Mouse (Mus musculus) lung, postnatal 10 days (tissue): ENCODE results near the gene Madd.
A peak's percentile ranks its signal among the peaks of the same experiment; 100 is the strongest.

Experiments
- DNase-seq: peaks from one replicate; pipeline ENCODE4 v3.0.0; 2021

Madd gene

DNA sequence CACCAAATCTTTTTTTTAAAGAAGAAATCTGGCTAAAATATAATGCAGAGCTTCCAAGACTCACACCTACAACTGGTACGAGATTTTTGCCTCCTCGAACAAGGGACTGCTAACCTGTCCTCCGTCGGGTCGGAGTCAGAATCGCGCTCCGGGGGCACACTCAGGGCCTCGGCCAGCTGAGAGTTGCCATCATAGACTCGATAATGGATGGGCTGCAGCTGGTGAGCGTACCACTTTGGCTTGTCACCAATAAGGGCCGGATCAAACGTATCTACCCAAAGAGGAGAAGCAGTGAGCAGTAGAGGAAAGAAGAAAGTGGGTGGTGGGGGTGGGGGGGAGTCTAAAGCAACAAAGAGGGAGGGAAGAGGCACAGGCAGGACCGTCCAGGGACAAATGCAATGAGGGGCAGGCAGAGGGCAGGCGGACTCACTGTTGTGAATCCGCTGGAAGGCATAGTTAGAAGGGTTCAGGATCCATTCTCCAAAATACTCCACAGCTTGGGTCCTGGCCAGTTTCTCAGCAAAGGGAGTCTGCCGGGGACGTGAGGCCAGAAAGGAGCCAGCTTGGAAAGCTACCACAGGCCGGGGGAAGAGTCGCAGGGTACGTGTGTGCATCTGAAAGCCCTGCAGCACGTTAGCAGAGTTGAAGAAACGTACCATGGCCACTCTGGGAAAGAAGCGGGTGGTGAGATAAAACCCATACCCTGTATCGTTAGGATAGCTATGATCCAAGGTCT, 13.9 kb downstream of the Madd start:
- DNase-seq: peak; percentile 43

GRCm38 (mm10) chr2:91167629-91168028, 16.0 kb downstream of the Madd start:
- no peak for DNase-seq

- no peak for DNase-seq
These were observed 18.6 kb downstream of the Madd start for GRCm38 (mm10) chr2:91164991-91165390.

GRCm38 (mm10) chr2:91163532-91163931, 20.1 kb downstream of the Madd start:
- DNase-seq: no peak

GRCm38 (mm10) chr2:91162952-91163351, 20.7 kb downstream of the Madd start:
- DNase-seq: no peak

DNA sequence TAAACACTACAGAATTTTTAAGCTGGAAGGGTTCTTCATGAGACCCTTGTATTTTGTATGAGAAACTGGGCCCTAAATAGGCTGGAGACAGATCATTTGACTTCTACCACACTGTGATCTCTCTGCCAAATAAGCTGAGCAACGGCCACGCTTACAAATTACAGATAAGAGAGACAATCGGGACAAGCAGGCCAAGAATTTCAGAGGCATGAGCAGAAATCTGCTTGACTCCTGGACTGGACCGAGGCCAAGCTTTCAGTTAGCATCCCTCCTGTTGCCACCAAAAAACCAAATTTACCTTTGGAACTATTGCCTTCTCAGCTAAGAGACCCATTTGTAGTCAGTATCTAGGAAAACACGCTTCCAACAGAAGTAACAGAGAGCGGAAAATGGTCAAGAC, 23.0 kb downstream of the Madd start:
- DNase-seq: peak; percentile 27

- DNase-seq: no peak
These were observed 26.5 kb downstream of the Madd start for GRCm38 (mm10) chr2:91157002-91157752.

DNA sequence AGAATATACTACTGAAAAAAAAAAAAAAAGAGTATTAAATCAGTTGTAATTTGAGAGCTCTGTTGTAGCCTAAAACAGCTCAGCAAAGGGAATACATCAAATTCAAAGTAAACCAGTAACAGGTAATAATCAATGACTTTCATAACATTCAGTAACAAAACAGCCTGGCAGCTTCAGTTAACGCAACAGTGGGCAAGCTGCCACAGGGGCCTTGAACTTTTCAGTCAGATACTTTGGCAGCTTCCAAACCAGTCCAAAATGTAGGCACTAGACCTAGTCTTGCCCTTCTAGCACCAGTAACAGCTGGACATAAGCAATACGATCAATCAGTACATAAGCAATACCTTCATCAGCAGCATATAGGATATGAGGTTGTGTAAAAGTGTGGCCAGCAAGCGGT, 29.5 kb downstream of the Madd start:
- no peak for DNase-seq

DNA sequence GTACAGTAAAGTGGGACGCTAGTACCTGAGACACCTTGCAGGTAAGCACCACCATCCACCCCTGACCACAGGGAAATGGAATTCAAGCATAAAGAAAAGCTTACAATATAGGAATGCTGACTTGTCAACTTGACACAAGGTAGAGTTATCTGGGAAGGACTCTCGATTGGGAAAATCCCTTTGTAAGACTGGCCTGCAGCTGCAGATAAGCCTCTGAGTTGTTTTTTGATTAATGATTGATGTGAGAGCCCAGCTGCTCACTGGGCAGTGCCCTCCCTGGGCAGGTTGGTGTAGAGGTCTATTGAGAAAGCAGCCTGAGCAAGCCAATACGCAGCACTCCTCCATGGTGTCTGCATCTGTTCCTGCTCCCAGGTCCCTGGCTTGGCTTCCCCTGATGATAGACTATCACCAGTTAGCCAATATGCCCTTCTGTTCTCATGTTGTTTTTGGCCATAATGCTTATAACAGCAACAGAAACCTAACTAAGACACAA, 30.7 kb downstream of the Madd start:
- DNase-seq: no peak

DNA sequence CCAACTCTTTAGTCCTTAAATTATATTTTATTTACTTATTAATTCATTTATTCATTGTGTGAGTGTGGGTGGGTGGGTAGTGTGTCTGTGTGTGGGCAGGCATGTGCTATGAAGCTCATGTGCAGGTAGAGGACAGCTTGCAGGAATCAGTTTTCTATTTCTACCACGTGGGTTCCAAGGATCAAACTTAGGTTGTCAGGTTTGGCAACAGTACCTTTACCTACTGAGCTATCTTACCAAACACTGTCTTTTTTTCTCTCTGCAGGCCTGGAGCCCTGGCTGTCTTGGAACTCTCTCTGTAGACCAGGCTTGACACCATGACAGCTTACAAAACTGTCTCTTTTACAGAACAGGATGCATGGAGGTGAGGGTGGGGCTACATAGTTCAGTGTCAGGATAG, 32.3 kb downstream of the Madd start:
- no peak for DNase-seq

- no peak for DNase-seq
These were observed 35.5 kb downstream of the Madd start for GRCm38 (mm10) chr2:91148101-91148500.

GRCm38 (mm10) chr2:91143401-91143800, 40.2 kb downstream of the Madd start:
- no peak for DNase-seq

- peak; percentile 51 for DNase-seq
These were observed 40.7 kb downstream of the Madd start for GRCm38 (mm10) chr2:91142920-91143319.

DNA sequence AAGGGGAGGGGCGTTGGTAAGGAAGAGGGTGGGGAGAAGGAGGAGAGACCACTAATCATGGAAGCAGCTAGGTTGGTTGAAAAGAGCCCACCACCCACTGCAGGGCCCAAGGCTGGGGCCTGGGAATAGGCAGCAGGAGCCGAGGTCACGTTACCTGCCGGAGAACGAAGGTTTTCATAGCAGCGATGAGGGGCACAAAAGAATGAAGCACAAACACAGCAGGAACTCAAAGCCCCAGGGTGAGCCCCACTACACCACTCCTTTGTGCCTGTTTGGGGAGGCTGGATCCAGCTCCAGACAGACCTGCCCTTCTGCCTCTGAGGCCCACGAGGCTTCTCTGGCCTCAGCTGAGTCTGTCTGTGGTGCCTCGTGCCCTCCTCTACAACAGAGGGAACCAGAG, 43.9 kb downstream of the Madd start:
- DNase-seq: no peak

DNA sequence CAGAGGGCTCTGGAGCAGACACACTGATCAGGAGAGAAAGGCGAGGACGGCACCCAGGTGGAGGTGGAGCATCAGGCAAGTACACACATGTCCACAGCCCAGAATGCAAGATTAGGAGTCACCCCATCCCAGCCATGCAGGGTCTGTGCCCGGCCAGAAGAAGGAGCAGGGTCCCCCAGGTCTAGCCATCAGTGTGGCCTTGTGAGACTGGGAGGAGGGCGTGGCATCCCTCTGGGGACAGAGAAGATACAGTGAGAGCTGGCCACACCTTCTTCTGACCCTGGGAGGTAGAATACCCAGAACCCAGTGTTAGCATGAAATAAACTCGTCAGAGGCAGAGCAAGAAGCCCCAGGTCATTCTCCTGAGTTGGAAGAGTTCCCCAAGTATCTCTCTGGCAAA, 44.3 kb downstream of the Madd start:
- no peak for DNase-seq

DNA sequence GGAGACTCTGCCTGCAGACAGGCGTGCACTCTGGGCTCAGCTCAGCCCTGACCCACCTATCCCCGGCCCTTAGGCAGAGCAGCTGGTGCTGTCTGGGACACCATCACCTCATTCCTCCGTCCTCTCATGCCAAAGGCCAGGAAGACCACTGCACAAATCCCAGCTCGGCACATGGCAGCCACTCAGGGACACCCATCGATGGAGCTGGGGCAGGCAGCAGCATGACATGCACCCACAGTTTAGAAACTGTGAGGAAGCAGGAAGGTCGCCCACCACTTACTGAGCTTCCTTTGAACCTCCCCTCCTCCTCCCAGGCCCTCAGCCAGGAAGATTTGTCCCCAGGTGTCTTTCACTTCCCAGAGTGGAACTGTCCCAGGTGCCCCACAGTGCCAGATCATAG, 46.2 kb downstream of the Madd start:
- DNase-seq: no peak

GRCm38 (mm10) chr2:91136513-91137412, 46.9 kb downstream of the Madd start:
- no peak for DNase-seq

GRCm38 (mm10) chr2:91132035-91132434, 51.6 kb downstream of the Madd start:
- no peak for DNase-seq

DNA sequence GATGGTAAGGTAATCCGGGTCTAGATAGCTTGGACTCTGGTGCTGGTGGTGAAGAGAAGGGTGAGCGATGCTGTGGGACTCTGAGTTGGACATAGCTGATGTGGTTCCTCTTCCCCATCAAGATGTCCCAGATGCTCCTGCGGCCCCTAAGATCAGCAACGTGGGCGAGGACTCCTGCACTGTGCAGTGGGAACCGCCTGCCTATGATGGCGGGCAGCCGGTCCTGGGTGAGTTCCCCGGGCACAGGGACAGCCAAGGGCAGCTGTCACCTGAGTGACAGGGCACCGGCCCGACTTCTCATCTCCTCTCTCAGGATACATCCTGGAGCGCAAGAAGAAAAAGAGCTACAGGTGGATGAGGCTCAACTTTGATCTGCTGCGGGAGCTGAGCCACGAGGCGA, 52.4 kb downstream of the Madd start:
- no peak for DNase-seq

DNA sequence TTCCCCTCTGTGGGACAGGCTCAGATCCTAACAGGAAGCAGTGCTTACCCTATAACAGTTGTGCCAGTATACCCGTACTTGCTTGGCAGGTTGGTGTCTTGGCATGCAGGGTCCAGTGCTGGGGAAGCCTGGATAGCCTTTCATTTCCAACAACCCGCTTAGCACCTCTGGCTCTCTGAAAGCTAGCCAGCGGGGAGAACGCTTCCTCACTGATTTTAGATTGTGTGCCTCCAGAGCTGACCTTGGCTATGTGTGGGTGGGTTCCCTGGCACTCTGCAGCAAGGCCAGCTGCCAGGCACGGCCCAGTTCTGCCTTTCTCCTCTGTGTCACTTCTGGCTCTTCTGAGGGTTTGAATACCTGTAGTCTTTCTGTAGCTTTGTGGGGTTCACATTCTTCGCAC, 53.5 kb downstream of the Madd start:
- no peak for DNase-seq

GRCm38 (mm10) chr2:91128761-91129160, 54.9 kb downstream of the Madd start:
- no peak for DNase-seq

DNA sequence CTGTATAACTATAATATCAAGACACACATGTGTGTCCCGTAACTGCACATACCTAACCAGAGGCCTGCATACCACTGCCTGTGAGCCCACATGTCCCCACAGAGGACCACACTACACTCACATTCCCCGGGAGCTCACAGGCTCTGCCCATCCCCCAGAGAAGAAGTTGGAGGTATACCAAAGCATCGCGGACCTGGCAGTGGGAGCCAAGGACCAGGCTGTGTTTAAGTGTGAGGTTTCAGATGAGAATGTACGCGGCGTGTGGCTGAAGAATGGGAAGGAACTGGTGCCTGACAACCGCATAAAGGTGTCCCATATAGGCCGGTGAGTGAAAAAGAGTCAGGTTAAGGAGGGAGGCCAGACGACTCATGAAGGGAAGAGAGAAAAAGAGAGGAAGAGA, 58.5 kb downstream of the Madd start:
- DNase-seq: no peak

DNA sequence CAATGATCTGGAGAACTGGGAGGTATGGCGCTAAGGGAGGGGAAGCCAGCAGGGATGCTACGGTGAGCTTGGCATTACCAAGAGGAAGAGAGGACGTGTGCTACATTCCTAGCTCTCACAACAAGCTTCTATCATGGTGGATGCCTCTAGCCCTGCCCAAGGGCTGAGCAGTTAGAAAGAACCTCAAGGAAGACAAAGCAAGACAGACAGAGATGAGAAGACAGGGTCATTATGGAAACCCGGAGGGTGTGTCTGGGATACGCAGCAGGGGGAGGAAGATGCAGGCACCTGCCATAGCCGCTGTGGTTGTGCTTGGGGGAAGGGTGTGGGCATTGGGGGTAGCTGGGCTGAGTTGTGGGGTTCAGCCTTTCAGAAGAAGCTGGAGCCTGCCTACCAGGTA, 60.1 kb downstream of the Madd start:
- DNase-seq: no peak
